Mouse (Mus musculus): Measurements from ENCODE around the gene Ldlr. TPM values are rescaled to one million over a fixed set of nuclear protein-coding genes. Genes with fewer than 3 reads are reported as not detected.
A peak's percentile ranks its signal among the peaks of the same experiment; 100 is the strongest.
"Not testable (repeated sequence)": the region's sequence is repeated elsewhere in the genome, so short reads cannot be mapped to it uniquely, and the experiment has no call there.

Ldlr gene
- total RNA-seq, 2 experiments from 2014 or later: 17.2 to 21.3 TPM

DNA sequence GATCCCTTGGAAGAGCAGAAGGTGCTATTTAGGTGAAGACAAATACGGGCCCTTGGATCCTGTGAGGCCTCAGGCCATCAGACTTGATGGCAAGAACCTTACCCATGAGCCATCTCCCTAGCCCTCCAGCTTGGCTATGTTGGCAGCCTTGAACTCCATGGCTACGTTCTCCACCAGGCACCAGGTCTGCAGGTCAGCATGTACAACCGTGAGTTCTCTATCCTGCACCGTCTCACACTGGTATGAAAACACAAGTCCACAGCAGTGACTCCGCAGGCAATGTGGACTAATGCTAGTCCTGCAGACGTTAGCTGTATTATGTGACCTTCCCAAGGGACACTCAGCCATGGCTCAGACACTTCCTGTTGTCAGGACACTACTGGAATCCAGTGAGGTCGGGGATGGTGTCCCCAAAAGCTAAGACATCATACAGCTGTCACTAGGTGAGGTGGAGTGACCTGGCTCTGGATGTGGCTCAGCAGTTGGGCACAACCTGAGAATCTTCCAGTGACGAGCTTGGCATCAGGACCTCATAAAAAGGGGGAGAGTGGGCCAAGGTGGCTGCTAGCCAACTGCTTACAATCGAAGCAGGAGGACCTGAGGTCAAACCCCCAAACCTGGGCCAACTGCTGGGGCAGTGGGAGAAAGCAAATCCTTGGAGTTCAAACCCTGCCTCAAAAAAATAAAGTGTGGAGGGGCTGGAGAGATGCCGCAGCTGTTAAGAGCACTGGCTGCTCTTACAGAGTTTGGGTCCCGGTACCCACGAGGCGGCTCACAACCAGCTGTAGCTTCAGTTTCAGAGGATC, 31.4 kb downstream of the Ldlr start:
- no peak for DNase-seq (ENCODE audit: low spot score in 2 of 2)

DNA sequence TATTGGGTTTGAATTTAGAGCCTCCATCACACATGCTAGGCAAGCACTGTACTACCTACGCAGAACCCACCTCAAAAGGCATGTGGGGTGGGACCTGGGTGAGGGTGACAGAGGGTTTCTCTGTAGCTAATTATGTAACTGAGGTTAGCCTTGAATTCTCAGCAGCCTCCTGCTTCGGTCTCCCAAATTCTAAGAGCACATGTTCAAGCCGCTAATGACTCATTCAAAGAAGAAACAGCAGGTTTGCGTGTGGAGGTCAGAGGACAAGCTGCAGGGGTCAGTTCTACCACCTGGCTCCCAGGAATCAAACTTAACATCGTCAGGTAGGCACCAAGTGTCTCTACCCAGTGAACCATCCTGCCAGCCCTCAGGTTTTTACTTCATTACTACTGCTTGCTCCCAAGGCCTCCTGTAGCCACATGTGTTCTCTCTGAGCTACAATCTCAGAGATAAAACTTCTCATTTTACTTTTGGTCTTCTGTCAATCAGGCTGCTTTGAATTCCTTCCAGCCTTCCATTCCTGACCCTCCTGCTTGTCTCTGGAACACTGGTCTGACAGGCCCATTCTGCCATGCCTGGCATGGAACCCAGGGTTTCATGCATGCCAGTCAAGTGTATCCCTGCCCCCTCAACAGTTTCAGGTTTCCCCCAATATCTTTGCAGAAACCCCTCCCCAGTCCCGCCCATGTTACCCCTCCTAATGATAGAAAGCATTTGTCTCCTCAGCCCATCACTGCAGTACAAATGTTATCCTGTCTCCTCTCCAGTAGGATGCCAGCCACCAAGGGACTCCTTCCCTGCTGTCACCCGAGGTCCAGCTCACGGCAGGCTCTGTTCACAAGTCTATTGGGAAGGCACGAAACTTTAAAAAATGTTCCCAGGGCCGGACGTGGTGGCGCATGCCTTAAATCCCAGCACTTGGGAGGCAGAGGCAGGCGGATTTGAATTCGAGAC, 35.6 kb downstream of the Ldlr start:
- no peak for DNase-seq (ENCODE audit: low spot score in 2 of 2)

DNA sequence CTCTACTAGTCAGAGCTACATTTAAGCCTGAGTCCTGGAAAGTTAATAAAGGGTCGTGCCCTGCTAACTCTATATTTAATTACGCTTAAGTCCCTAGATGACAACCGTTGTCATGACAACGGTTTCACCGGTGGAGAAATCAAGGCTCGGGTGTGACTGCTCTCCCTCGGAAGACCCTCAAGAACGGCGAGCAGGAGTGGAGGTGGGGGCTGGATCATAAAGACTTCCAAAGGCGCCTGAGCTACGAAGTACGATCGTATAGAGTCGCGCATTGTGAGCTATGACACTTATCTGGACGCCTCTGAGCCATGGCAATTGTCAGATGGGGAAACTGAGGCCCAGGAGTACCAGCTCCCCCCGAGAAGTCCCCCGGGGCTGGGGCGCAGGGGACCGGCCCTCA, 36.4 kb downstream of the Ldlr start:
- DNase-seq (ENCODE audit: low spot score in 2 of 2): no peak

DNA sequence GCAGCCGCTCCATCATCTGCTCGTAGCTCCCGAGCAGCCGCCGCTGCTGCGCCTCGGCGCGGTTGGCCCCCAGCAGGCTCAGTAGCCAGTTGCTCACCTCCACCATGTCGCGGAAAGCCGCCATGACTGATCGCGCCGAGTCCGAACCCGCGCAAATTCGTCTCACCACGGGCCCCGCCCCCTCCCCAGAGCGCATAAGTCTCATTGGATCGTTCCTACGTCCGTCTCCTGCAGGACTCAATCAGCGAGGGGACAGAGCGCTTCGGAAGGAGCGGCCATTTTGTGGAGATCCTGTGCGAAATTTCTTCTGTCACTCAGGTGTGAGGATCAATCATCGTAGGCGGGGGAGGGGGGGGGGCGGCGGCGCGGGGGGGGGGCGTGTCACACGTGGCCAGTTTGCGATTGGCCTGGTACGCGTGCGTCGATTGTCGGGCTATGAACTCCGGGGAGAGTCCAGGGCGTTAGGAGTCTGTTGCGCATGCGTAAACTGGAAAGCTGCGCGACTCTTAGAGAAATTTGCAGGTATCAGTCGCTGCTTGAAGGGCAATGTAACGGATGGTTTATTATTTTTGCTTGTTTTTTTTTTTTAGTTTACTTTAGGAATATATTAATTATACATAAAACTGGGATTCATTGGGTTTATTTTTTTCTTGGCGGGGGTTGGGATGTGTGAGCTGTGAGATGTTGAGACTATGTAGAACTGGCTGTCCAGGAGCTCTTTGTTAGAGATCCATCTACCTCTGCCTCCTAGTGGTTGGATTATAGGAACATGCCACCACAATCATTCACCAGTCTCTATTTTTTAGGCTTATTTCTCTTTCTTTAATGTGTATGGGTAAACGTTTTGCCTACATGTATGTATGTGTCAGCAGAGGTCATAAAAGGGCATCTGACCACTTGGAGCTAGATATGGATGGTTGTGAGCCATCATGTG, 37.1 kb downstream of the Ldlr start, which contains the start of gene Spc24:
Spc24 (minus strand) TSS at position 149 of the 934 bp plus-strand sequence.
- DNase-seq (ENCODE audit: low spot score in 2 of 2): peak; percentile 96 to 97

DNA sequence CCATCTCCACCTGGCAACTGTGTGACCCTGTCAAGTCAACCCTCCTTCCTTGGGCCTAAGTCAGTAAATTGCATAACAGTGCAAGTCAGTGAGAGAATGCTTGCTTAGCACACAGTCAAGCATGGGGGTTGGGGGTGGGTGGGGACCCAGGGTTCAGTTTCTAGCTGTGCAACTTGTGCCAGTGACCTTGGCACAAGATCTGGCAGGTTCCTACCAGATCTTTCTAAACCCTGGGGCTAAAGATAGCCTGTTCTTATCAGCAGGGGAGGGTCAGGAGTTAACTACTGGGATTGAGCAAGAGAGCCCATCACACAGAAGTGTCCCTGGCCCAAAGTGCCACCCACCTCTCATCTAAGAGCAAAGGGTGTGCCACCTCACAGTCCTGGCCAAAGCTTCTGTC, 38.9 kb downstream of the Ldlr start:
- no peak for DNase-seq (ENCODE audit: low spot score in 2 of 2)

DNA sequence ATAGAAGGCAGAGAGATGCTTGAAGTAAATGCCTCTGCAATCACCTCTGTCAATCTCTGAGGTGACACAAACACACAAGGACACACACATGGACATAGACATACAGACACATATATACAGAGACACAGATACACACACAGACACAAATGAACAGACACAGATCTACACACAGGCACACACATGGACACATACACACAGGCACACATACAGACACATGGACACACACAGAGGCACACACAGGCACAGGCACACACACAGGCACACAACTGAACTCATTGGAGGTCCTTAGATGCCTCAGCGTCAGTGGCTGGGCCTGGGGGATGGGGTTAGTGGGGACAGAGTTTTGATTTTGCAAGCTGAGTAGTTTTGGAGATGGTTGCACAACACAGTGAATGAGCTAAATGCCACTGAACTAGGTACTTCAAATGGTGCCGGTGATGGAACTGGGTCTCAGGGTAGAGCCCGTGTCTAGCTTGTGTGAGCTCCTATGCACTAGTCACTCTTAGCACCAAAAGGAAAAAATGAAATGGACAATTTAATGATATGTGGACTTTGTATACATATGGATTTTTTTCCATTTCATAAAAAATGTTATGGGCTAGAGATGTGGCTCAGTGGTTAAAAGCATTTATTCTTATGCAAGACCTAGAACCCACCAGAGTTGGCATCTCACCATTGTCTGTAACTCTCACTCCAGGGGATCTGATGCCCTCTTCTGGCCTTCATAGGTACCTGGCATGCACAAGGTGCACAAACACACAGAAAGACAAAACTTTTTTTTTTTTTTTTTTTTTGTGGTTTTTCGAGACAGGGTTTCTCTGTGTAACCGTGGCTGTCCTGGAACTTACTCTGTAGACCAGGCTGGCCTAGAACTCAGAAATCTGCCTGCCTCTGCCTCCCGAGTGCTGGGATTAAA, 41.1 kb downstream of the Ldlr start:
- no peak for DNase-seq (ENCODE audit: low spot score in 2 of 2)

DNA sequence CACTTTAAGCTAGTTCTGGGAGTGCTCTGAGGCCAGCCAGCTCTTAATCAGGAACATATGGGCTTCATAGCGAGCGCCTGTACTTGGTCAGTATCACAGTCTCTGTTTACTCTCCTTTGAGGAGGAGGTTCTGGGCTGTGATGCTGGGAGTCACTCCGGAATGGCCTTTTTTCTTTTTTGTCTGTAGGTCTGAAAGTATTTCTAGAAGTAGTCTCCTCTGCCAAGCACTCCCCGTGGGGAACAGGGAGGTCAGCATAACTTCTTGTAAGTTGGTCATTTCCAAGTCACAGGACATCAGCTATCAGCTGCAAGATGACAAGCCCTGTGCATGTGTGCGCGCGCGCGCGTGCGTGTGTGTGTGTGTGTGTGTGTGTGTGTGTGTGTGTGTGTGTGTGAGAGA, 44.6 kb downstream of the Ldlr start:
- no peak for DNase-seq (ENCODE audit: low spot score in 2 of 2)

DNA sequence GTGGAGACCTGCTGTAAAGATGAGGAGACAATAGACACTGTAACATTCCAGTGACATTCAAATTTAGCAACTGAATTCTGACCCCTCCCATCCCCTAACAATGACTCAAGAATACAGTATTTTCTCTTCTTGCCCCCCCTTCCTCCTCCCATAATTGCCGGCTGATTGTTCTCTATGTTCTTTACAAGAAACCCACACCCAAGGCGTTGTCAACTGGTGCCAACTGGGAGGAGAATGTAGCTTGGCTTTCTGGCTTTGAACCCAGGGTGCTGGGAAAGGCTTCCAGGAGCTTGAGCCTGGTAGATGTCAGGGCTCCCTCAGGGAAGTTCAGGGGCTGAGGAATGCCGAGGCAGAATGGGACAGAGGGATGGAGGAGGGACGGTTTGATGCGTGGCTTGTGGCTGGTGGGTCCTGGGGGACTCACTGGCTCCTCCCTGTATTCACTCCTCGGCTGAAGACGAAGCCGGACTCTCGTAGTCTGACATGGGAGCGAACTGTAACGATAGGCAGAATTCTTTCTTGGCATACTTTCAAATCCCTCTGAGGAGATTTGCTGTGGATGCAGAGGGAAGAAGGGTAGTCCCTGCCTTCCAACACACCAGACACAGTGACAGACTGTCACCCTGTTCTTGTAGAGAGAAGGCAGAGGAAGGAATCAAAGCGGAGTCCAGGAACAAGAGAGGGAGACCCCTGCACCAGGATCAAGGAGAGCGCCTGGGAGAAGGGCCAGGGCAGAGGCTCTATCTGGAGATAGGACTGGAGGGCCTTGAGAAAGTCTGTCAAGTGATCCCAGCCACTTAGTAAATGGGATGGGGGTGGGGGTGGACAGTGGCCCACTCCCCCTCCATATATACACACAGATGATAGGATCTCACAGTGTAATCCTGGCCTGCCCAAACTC, 45.5 kb downstream of the Ldlr start:
- DNase-seq (ENCODE audit: low spot score in 2 of 2): peak in 1 of 2 experiments; percentile 27

DNA sequence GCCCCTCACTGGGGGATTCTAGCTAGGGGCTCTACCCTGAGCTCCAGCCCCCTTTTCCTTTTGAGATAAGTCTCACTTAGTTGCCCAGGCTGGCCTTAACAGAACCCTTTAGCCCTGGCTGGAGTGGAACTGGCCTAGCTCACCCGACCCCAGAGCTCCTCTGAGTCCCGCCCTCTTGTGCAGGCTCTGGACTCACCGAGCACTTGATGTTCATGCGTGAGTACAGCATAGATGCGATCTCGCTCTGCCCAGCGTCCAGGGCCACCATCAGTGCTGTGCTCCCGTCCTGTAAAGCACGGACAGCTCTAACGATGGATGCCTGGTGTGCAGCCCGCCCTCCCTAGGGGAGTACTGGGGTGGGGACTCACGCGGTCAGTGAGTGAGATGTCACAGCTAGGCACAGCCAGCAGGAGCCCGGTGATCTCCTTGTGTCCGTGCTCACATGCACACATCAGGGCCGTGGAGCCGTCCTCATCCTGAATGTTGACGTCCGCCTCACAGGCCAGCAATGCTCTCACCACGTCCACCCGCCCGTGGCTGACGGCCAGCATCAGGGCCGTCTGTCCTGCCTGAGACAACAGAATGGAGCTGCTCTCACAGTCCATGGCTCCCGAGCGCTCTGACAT, 46.4 kb downstream of the Ldlr start:
- no peak for DNase-seq (ENCODE audit: low spot score in 2 of 2)

DNA sequence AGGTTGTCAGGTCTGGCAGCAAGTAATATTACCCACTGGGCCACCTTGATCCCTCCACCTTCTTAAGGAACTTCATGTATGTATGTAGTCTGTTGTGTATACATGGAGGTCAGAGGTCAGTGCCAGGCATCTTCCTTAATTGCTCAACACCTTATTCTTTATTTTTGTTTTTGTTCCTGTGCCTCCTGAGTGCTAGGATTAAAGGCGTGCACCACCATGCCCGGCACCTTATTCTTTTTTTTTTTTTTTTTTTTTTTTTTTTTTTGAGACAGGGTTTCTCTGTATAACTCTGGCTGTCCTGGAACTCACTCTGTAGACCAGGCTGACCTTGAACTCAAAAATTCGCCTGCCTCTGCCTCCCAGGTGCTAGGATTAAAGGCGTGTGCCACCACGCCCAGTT, 50.1 kb downstream of the Ldlr start:
- not testable (repeated sequence) for DNase-seq (ENCODE audit: low spot score in 2 of 2)

DNA sequence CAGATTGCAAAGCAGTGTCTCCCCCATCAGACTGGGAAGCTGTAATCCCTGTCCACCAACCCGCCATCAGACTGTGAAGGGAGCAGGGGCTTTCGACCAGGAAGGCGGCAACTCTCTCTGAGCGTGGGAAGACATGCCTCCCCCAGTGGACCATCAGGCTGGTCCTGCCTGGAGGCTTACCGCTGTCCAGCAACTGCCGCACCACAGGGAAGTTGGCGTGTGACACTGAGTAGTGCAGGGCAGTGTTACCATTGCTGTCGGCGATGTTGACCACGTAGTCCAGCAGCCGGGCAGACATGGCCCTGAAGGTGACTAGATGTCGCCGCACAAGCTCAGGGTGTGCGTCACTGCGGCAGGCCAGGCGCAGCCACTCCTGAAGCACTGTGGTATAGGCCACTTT, 51.1 kb downstream of the Ldlr start:
- DNase-seq (ENCODE audit: low spot score in 2 of 2): no peak

DNA sequence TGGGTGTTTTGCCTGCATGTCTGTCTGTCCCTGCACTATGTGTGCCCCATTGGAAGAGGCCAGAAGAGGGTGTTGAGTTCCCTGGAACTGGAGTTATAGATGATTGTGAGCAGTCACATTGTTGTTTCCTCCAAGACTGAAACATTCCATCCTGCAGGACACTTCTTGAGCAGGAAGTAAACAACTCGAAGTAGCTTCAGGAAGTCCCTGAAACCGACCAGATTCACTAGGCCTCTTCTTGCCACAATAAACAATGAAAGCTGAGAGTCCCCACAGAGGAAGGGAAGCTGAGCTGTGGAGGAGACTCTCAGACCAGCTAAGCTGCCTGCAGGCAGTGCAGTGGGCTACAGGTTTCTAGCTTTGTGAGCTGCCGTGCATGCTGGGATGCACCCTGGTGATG, 54.4 kb downstream of the Ldlr start:
- no peak for DNase-seq (ENCODE audit: low spot score in 2 of 2)

DNA sequence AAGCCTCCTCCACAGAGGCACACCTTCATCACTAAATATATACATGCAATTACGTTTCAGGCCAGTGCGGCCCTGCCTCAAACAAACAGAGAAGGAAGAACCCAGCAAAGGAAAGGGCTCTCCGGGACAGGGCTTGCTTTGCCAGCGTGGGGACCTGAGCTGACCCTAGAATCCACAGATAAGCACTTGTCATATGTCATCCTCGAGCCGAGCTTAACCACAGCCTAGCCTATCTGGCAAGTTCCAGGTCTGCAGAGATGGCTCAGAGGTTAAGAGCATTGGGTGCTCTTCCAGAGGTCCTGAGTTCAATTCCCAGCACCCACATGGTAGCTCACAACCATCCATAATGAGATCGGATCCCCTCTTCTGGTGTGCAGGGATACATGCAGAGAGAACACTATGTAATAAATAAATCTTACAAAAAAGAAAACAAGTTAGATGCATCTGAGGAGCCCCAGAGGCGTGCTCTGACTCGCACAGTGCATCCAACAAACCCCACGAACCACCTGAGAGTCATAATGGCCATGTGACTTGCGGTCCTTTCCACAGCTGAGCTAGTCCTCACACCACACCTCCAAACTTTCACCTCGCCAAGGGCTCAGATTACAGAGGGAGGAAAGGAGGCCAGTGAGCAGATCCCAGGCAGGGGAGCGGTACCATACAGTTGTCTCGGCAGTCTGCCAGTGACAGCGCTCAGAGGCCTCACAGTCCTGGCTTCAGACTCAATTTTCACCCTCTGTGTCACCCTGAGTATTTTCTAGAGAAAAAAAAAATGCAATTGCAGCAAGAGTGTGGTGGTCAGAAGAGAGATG, 58.6 kb downstream of the Ldlr start:
- no peak for DNase-seq (ENCODE audit: low spot score in 2 of 2)

DNA sequence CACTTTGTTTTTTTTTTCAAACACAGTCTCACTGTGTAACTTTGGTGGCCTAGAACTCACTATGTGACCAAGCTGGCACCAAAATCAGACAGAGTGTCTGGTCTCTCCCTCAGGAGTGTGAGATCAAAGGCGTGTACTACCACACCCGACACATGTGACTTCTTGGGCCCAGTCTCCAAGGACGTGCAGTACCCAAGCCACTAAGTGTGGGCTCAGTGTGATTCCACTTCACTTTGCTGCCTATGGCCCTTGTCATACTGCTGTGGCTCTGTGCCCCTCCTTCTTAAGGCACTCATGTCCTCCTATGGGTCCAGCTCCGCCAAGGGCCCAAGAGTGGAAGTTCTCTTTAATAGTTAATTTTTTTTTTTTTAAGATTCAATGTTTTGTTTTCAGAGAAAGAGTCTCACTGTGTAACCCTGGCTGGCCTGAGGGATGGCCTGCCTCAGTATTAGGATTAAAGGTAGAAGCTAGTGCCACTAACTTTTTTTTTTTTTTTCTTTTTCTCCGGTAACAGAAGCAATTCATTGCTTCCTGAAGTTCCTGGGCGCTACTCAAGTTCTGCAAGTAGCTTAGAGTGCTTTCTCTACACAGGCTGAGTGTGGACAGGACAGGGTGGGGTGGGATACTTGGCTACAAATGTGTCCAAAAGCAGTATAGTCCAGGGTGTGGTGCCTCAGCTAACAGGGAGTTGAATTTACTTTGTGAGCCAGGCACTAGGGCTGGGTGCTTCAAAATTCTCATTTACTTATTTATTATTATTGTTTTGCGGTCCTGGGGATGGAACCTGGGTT, 61.4 kb downstream of the Ldlr start:
- DNase-seq (ENCODE audit: low spot score in 2 of 2): no peak

DNA sequence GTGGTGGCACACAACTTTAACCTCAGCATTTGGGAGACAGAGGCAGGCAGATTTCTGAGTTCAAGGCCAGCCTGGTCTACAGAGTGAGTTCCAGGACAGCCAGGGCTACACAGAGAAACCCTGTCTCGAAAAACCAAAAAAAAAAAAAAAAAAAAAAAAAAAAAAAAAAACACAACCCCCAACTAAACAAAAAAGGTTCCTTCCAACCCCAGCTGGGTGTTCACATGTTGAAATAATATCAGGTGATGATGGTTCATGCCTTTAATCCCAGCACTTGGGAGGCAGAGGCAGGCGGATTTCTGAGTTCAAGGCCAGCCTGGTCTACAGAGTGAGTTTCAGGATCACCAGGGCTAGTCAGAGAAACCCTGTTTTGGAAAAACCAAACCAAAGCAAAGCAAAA, 63.0 kb downstream of the Ldlr start:
- not testable (repeated sequence) for DNase-seq (ENCODE audit: low spot score in 2 of 2)

DNA sequence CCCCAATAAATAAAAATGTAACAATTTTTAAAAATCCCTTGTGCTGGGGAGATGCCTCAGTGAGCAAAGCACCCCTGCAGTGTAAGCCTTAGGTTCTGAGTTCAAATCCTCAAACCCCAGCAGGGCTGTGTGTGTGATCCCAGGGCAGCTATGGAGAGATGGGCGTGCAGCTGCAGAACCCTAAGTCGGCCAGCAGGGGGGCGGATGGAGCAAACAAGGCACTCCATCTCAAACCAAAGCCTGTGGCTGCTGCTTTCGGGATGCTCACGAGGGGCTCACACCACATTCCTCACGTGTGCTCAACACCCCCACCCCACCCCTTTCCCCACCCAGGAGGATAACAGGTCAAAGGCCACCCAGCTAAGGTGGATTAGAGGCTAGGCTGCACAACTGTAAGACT, 63.6 kb downstream of the Ldlr start:
- peak; percentile 68 to 73 for DNase-seq (ENCODE audit: low spot score in 2 of 2)

DNA sequence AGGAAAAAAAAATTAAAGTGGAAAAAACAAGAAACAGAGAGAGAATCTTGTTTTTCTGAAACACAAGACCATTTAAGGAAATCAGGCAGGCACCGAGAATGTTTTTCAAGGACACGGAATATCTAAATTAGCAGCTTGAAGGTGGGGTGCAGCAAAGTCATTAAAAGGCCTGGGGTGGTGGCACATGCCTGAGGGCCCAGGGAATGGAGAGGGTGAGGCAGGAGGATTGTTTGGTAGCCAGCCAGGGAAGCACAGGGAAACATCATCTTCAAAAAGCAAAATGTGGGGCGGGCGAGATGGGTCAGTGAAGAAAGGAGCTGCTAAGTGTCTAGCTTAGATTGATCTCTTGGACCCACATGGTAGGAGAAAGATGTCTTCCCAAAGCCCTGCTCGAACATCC, 64.4 kb downstream of the Ldlr start:
- DNase-seq (ENCODE audit: low spot score in 2 of 2): no peak
